Mouse (Mus musculus) testis, postnatal 10 days (tissue): Measurements from ENCODE around the gene Azin2.
A peak's percentile ranks its signal among the peaks of the same experiment; 100 is the strongest.

Source experiments
- DNase-seq: peaks from one replicate; pipeline ENCODE4 v3.0.0; 2021; ENCODE audit warnings: low spot score

The Azin2 gene

GRCm38 (mm10) chr4:128962029-128962925 is at the start of gene Azin2:
TSS of gene Azin2 (minus strand) at chr4:128962442.
- peak; percentile 97 for DNase-seq

- DNase-seq = no peak
These were observed 49.4 kb upstream of the Azin2 start for GRCm38 (mm10) chr4:129011604-129012121.

- DNase-seq = no peak
These were observed 47.3 kb upstream of the Azin2 start for GRCm38 (mm10) chr4:129009521-129009920.

- DNase-seq = no peak
These were observed 46.4 kb upstream of the Azin2 start for GRCm38 (mm10) chr4:129008672-129009071.

- no peak for DNase-seq
These were observed 45.8 kb upstream of the Azin2 start for GRCm38 (mm10) chr4:129008006-129008519.

GRCm38 (mm10) chr4:129003720-129004119 is 41.5 kb upstream of the Azin2 start:
- no peak for DNase-seq

GRCm38 (mm10) chr4:129000786-129001185 is 38.5 kb upstream of the Azin2 start:
- no peak for DNase-seq

- DNase-seq = no peak
These were observed 36.2 kb upstream of the Azin2 start for GRCm38 (mm10) chr4:128998401-128998800.

- DNase-seq = no peak
These were observed 35.0 kb upstream of the Azin2 start for GRCm38 (mm10) chr4:128997258-128997657.

- no peak for DNase-seq
These were observed 33.0 kb upstream of the Azin2 start for GRCm38 (mm10) chr4:128995238-128995637.

GRCm38 (mm10) chr4:128993675-128994074 is 31.4 kb upstream of the Azin2 start:
- no peak for DNase-seq

GRCm38 (mm10) chr4:128993025-128993662 is 30.9 kb upstream of the Azin2 start:
- peak; percentile 95 for DNase-seq

- no peak for DNase-seq
These were observed 29.9 kb upstream of the Azin2 start for GRCm38 (mm10) chr4:128992176-128992575.

- no peak for DNase-seq
These were observed 29.3 kb upstream of the Azin2 start, which contains the start of gene Ak2 for GRCm38 (mm10) chr4:128991500-128992008. TSS of gene Ak2 (plus strand) at chr4:128991958.

- no peak for DNase-seq
These were observed 27.4 kb upstream of the Azin2 start for GRCm38 (mm10) chr4:128989678-128990077.

- DNase-seq = no peak
These were observed 26.7 kb upstream of the Azin2 start for GRCm38 (mm10) chr4:128988911-128989310.

- DNase-seq = no peak
These were observed 22.4 kb upstream of the Azin2 start for GRCm38 (mm10) chr4:128984600-128984999.

- DNase-seq = no peak
These were observed 21.4 kb upstream of the Azin2 start for GRCm38 (mm10) chr4:128983656-128984055.

- no peak for DNase-seq
These were observed 20.9 kb upstream of the Azin2 start for GRCm38 (mm10) chr4:128983151-128983550.

GRCm38 (mm10) chr4:128981833-128982180 is 19.6 kb upstream of the Azin2 start:
- no peak for DNase-seq

GRCm38 (mm10) chr4:128980890-128981832 is 18.9 kb upstream of the Azin2 start:
- no peak for DNase-seq
